Comparison of ENCODE assay signal across 11 mouse cellular contexts in the genomic region with DNA sequence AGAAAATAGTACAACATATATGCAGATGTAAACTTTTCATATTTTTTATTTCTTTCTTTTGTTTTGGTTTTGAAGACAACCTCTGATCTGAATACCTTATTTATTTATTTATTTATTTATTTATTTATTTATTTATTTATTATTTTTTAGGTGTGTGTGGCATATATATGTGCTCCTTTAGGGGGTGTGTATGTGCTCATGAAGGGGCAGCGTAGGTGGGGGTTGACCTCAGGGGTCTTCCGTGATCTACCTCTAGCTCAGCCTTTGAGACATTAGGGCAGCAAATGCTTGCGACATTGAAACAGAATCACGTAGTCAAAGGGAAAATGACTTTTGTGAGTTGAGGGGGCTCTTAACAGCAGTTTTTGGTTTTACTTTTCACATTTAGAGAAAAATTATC. TPM values are rescaled to one million over a fixed set of nuclear protein-coding genes. Genes with fewer than 3 reads are reported as not detected.
DNase-seq lines count a peak whose midpoint lies in the region; ATAC-seq and TF ChIP-seq lines count a peak whose summit lies in the region.
"Had no signal": no experiment of that assay in that cellular context is flagged by ENCODE, and none has a peak within 500 bp of the region (broad histone marks: within the 10 kb centered on the region; RNA-seq: fewer than 3 reads in every experiment).

No protein-coding gene starts in this region.

- WGBS in lung, embryonic 14.5 days: 83% methylated on average over 4 of the region's 4 CpGs
- 84% methylated on average over 4 of the region's 4 CpGs for WGBS in hindbrain, embryonic 14.5 days
- WGBS in neural tube, embryonic 12.5 days: 86% methylated on average over 4 of the region's 4 CpGs

- H3K27me3 ChIP-seq in lung, embryonic 14.5 days (ENCODE audit: insufficient read depth, low read length): no peaks in the 10 kb centered on the region
- no peaks in the 10 kb centered on the region for H3K27me3 ChIP-seq in hindbrain, embryonic 14.5 days (ENCODE audit: control insufficient read depth, insufficient read depth, low read length)
- no peaks in the 10 kb centered on the region for H3K27me3 ChIP-seq in neural tube, embryonic 12.5 days (replicated peaks)

- H3K27ac ChIP-seq in lung, embryonic 14.5 days (ENCODE audit: low read depth): no peak overlapping the region
- no peak overlapping the region for H3K27ac ChIP-seq in hindbrain, embryonic 14.5 days
- H3K27ac ChIP-seq in neural tube, embryonic 12.5 days: no peak overlapping the region

- no peak overlapping the region for H3K4me2 ChIP-seq in lung, embryonic 14.5 days
- H3K4me2 ChIP-seq in hindbrain, embryonic 14.5 days (replicated peaks): peak overlapping the region; percentile 35; the same call in 1 of the 2 replicates
- no peak overlapping the region for H3K4me2 ChIP-seq in neural tube, embryonic 12.5 days (replicated peaks)

- no peaks in the 10 kb centered on the region for H3K4me1 ChIP-seq in lung, embryonic 14.5 days (ENCODE audit: insufficient read depth)
- peaks cover 25% of the 10 kb centered on the region for H3K4me1 ChIP-seq in hindbrain, embryonic 14.5 days (replicated peaks; ENCODE audit: control insufficient read depth, insufficient read depth, low read length)
- H3K4me1 ChIP-seq in neural tube, embryonic 12.5 days: peaks cover 5% of the 10 kb centered on the region; the same call in 1 of the 2 replicates

- peak; percentile 4 for DNase-seq in cerebellum, adult 11-12 months
- no peak for DNase-seq in lung, embryonic 14.5 days
- no peak for DNase-seq in lung, postnatal 4 days
- DNase-seq in hindbrain, embryonic 14.5 days (ENCODE audit: low spot score): no peak
- no peak for DNase-seq in left cerebral cortex, adult 11 months (ENCODE audit: low spot score)
- DNase-seq in layer of hippocampus, adult 9-11 months: no peak

- ATAC-seq in cerebellum, adult (ENCODE audit: insufficient number of reproducible peaks, low FRiP score, low TSS enrichment): no peak
- ATAC-seq in lung, embryonic 14.5 days (ENCODE audit: insufficient read depth): peak; percentile 16; the same call in 1 of the 2 replicates
- 0 out of 2 replicates have a peak, but pooled peaks have one; percentile 25 for ATAC-seq in hindbrain, embryonic 14.5 days (ENCODE audit: low FRiP score)
- ATAC-seq in neural tube, embryonic 12.5 days (ENCODE audit: low FRiP score, low read depth): peak; percentile 61; the same call in 1 of the 2 replicates
- ATAC-seq: liver, postnatal 0 days had no signal

- no peaks in the 10 kb centered on the region for H3K9me3 ChIP-seq in lung, embryonic 14.5 days (ENCODE audit: low read depth, low read length)
- H3K9me3 ChIP-seq in hindbrain, embryonic 14.5 days (ENCODE audit: control insufficient read depth, low read length): no peaks in the 10 kb centered on the region
- no peaks in the 10 kb centered on the region for H3K9me3 ChIP-seq in neural tube, embryonic 12.5 days

- H3K4me3 ChIP-seq in lung, embryonic 14.5 days (ENCODE audit: low read depth, low read length): no peak overlapping the region
- H3K4me3 ChIP-seq in hindbrain, embryonic 14.5 days (replicated peaks; ENCODE audit: low read length): no peak overlapping the region
- no peak overlapping the region for H3K4me3 ChIP-seq in neural tube, embryonic 12.5 days
- H3K4me3 ChIP-seq: erythroblast, embryonic 14.5 days had no signal

- TF ChIP-seq CTCF in lung, embryonic 14.5 days (IDR thresholded peaks at IDR 0.05; ENCODE audit: low read depth): no peak

- H3K36me3 ChIP-seq in lung, embryonic 14.5 days (ENCODE audit: insufficient read depth): no peaks in the 10 kb centered on the region
- no peaks in the 10 kb centered on the region for H3K36me3 ChIP-seq in hindbrain, embryonic 14.5 days (replicated peaks; ENCODE audit: control insufficient read depth, insufficient read depth)
- no peaks in the 10 kb centered on the region for H3K36me3 ChIP-seq in neural tube, embryonic 12.5 days
- H3K36me3 ChIP-seq: G1E had no signal

- H3K9ac ChIP-seq in lung, embryonic 14.5 days: no peak overlapping the region
- no peak overlapping the region for H3K9ac ChIP-seq in hindbrain, embryonic 14.5 days
- H3K9ac ChIP-seq in neural tube, embryonic 12.5 days: no peak overlapping the region
- H3K9ac ChIP-seq: liver, postnatal 0 days had no signal

RNA-seq across cellular contexts. Expression of a gene that starts 0.5 kb away (rescaled TPM):
- polyA plus RNA-seq in lung, embryonic 14.5 days (2014; fragmentation: Nextera tagmentation; extraction: Ambion mirVana): 3.5 and 4.5 TPM in 2 replicates
- polyA plus RNA-seq in hindbrain, embryonic 14.5 days (2014; fragmentation: Nextera tagmentation; extraction: Ambion mirVana): 66.5 and 74.9 TPM in 2 replicates
- 38.4 and 43.9 TPM in 2 replicates for polyA plus RNA-seq in neural tube, embryonic 12.5 days (2016; fragmentation: Nextera tagmentation; extraction: Ambion mirVana)
- polyA plus RNA-seq: erythroblast, embryonic 14.5 days; G1E had no signal

RNA-seq across cellular contexts. Expression of a gene that starts 52.6 kb away (rescaled TPM):
- 1.4 and 1.8 TPM in 2 replicates for polyA plus RNA-seq in lung, embryonic 14.5 days (2014; fragmentation: Nextera tagmentation; extraction: Ambion mirVana)
- polyA plus RNA-seq in hindbrain, embryonic 14.5 days (2014; fragmentation: Nextera tagmentation; extraction: Ambion mirVana): 60.6 and 64.0 TPM in 2 replicates
- 20.3 and 20.4 TPM in 2 replicates for polyA plus RNA-seq in neural tube, embryonic 12.5 days (2016; fragmentation: Nextera tagmentation; extraction: Ambion mirVana)
- polyA plus RNA-seq: erythroblast, embryonic 14.5 days; G1E had no signal
